Mouse (Mus musculus) hindbrain, embryonic 16.5 days (tissue): ENCODE measurements at regions not wholly inside any gene's neighbourhood (a gene's known extent, or its start where the extent isn't known, plus 50 kb on each side); places are given as distances from the start of the nearest gene placed in this dataset.

Source experiments
- ATAC-seq: fragments of 200-750 bp; cut with Nextera tagmentation; 2 replicates; pipeline ENCODE4 v1.8.0; 2017; ENCODE audit warnings: moderate TSS enrichment, moderate library complexity
- H3K27ac ChIP-seq: fragments of 300-500 bp; sonication (generic); 2 replicates; pipeline ENCODE4 v1.5.1; 2014; ENCODE audit warnings: low read depth, mild to moderate bottlenecking, control low read depth, low read length, moderate library complexity
- H3K27me3 ChIP-seq: fragments of 300-500 bp; sonication (generic); replicated peaks from 2 replicates; pipeline ENCODE4 v1.6.1; 2014; ENCODE audit warnings: low read length; ENCODE audit not compliant: control insufficient read depth, insufficient read depth
- H3K36me3 ChIP-seq: fragments of 300-500 bp; sonication (generic); 2 replicates; pipeline ENCODE4 v1.6.1; 2014; ENCODE audit warnings: mild to moderate bottlenecking, low read length, moderate library complexity, mixed read lengths; ENCODE audit not compliant: control insufficient read depth, insufficient read depth
- H3K4me1 ChIP-seq: fragments of 300-500 bp; sonication (generic); 2 replicates; pipeline ENCODE4 v1.6.1; 2014; ENCODE audit warnings: low read depth, low read length; ENCODE audit not compliant: control insufficient read depth, insufficient read depth
- H3K4me2 ChIP-seq: fragments of 300-500 bp; sonication (generic); 2 replicates; pipeline ENCODE4 v1.6.1; 2014; ENCODE audit warnings: mild to moderate bottlenecking, low read length, control low read depth, moderate library complexity
- H3K4me3 ChIP-seq: fragments of 300-500 bp; sonication (generic); 2 replicates; pipeline ENCODE4 v1.5.1; 2014; ENCODE audit warnings: mild to moderate bottlenecking, low read length, control low read depth, moderate library complexity
- H3K9ac ChIP-seq: fragments of 300-500 bp; sonication (generic); 2 replicates; pipeline ENCODE4 v1.6.1; 2014; ENCODE audit warnings: low read depth, mild to moderate bottlenecking, control low read depth, low read length, moderate library complexity
- H3K9me3 ChIP-seq: fragments of 300-500 bp; sonication (generic); 2 replicates; pipeline ENCODE4 v1.6.1; 2014; ENCODE audit warnings: mild to moderate bottlenecking, low read length, moderate library complexity; ENCODE audit not compliant: control insufficient read depth
- WGBS: fragments of 180-500 bp; shearing (Covaris S2); extraction: QIAGEN DNeasy Blood & Tissue Kit; methylation state at CpG from one replicate; pipeline ENCODE4 v1.1.7; 2014; 5-methylcytosine and 5-hydroxymethylcytosine counted together

GRCm38 (mm10) chr16:93533205-93533604 lies 70.7 kb downstream of the Setd4 start:
- H3K27ac ChIP-seq = no peak overlapping the region
- WGBS = 13% methylated on average over 4 of the region's 4 CpGs
- ATAC-seq = no peak

DNA sequence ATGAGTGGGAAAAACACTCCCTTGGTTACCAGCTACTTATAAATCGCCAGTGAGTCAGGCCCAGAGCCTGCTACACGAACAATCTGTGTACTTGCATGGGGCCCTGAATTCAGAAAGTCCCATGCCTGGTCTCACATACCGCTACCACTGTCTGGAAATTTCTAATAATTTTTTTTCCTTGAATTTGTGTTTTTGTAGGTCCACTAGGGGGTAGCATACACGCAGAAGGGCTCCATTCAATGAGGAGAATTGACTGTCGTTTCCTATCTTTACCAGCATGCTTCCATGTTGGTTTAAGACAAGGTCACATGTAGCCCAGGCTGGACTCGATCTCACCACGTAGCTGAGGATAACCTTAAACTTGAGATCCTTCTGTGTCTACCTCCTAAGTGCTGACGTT lies 71.9 kb downstream of the Setd4 start:
- H3K4me1 ChIP-seq = no peaks in the 10 kb centered on the region
- no peak overlapping the region for H3K9ac ChIP-seq
- no peak for ATAC-seq
- H3K9me3 ChIP-seq = no peaks in the 10 kb centered on the region
- H3K27ac ChIP-seq = no peak overlapping the region
- H3K36me3 ChIP-seq = no peaks in the 10 kb centered on the region
- no peak overlapping the region for H3K4me3 ChIP-seq
- no peak overlapping the region for H3K4me2 ChIP-seq
- H3K27me3 ChIP-seq = no peaks in the 10 kb centered on the region
- WGBS = 78% methylated on average over 8 of the region's 8 CpGs

More at GRCm38 (mm10) chr16:93533205-93533604, 70.7 kb downstream of the Setd4 start:
- H3K4me3 ChIP-seq = no peak overlapping the region
- H3K4me1 ChIP-seq = no peaks in the 10 kb centered on the region
- no peak overlapping the region for H3K4me2 ChIP-seq
- H3K9me3 ChIP-seq = no peaks in the 10 kb centered on the region
- no peaks in the 10 kb centered on the region for H3K27me3 ChIP-seq
- H3K9ac ChIP-seq = no peak overlapping the region
- H3K36me3 ChIP-seq = no peaks in the 10 kb centered on the region

- Histone ChIP-seq H3K4me2 (no peak overlapping the region), H3K36me3 (no peaks in the 10 kb centered on the region), H3K27ac (no peak overlapping the region), H3K4me3 (no peak overlapping the region), H3K4me1 (no peaks in the 10 kb centered on the region), H3K9ac (no peak overlapping the region), H3K9me3 (no peaks in the 10 kb centered on the region), H3K27me3 (no peaks in the 10 kb centered on the region)
- 65% methylated on average over 2 of the region's 2 CpGs for WGBS
- no peak for ATAC-seq
These were observed 81.4 kb downstream of the Setd4 start for GRCm38 (mm10) chr16:93522485-93522884.

- ATAC-seq = no peak
- Histone ChIP-seq H3K9me3 (no peaks in the 10 kb centered on the region), H3K4me1 (no peaks in the 10 kb centered on the region), H3K4me2 (no peak overlapping the region), H3K27ac (no peak overlapping the region), H3K9ac (no peak overlapping the region), H3K36me3 (no peaks in the 10 kb centered on the region), H3K4me3 (no peak overlapping the region), H3K27me3 (no peaks in the 10 kb centered on the region)
- WGBS = 87% methylated on average over 3 of the region's 3 CpGs
These were observed 83.4 kb downstream of the Setd4 start for GRCm38 (mm10) chr16:93520481-93520880.

GRCm38 (mm10) chr16:93518620-93519019 lies 85.2 kb downstream of the Setd4 start:
- Histone ChIP-seq H3K4me2 (no peak overlapping the region), H3K4me3 (no peak overlapping the region), H3K9me3 (no peaks in the 10 kb centered on the region), H3K36me3 (no peaks in the 10 kb centered on the region), H3K27me3 (no peaks in the 10 kb centered on the region), H3K27ac (no peak overlapping the region), H3K4me1 (no peaks in the 10 kb centered on the region), H3K9ac (no peak overlapping the region)
- 95% methylated on average over 1 of the region's 1 CpGs for WGBS
- no peak for ATAC-seq

DNA sequence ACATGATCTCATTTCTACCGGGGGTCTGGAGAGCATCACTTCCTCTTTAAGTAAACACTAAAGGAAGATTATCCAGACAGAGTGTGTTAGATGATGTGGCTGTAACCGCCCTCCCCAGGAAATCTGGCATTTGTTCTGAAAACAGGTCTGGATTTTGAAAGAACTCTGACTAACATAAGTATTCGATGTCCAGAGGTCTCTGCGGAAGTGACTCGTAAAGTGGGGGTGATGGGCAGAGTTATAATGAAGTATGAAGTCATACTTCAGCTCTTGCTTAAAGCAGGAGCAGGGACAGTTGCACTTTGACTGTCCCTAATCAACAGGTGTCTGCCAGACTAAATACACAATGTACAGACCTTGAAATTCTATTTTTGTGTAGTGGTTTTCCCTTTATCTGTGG lies 87.1 kb downstream of the Setd4 start:
- no peaks in the 10 kb centered on the region for H3K9me3 ChIP-seq
- WGBS = 83% methylated on average over 5 of the region's 5 CpGs
- H3K36me3 ChIP-seq = no peaks in the 10 kb centered on the region
- no peaks in the 10 kb centered on the region for H3K27me3 ChIP-seq
- H3K4me3 ChIP-seq = no peak overlapping the region
- H3K9ac ChIP-seq = no peak overlapping the region
- no peak overlapping the region for H3K4me2 ChIP-seq
- no peaks in the 10 kb centered on the region for H3K4me1 ChIP-seq
- no peak overlapping the region for H3K27ac ChIP-seq
- ATAC-seq = no peak

GRCm38 (mm10) chr16:93515456-93515941 lies 88.4 kb downstream of the Setd4 start:
- Histone ChIP-seq H3K9me3 (no peaks in the 10 kb centered on the region), H3K27me3 (no peaks in the 10 kb centered on the region), H3K4me3 (no peak overlapping the region), H3K27ac (peak overlapping the region; percentile 39; the same call in 1 of the 2 replicates), H3K36me3 (no peaks in the 10 kb centered on the region), H3K4me2 (no peak overlapping the region), H3K9ac (no peak overlapping the region), H3K4me1 (no peaks in the 10 kb centered on the region)
- WGBS = 53% methylated on average over 5 of the region's 5 CpGs
- ATAC-seq = peak; percentile 83

- Histone ChIP-seq H3K27ac (no peak overlapping the region), H3K27me3 (no peaks in the 10 kb centered on the region), H3K4me1 (no peaks in the 10 kb centered on the region), H3K4me2 (no peak overlapping the region), H3K4me3 (no peak overlapping the region), H3K36me3 (no peaks in the 10 kb centered on the region), H3K9ac (no peak overlapping the region), H3K9me3 (no peaks in the 10 kb centered on the region)
- WGBS = 95% methylated on average over 5 of the region's 5 CpGs
- no peak for ATAC-seq
These were observed 90.2 kb downstream of the Setd4 start for GRCm38 (mm10) chr16:93513616-93514041.

DNA sequence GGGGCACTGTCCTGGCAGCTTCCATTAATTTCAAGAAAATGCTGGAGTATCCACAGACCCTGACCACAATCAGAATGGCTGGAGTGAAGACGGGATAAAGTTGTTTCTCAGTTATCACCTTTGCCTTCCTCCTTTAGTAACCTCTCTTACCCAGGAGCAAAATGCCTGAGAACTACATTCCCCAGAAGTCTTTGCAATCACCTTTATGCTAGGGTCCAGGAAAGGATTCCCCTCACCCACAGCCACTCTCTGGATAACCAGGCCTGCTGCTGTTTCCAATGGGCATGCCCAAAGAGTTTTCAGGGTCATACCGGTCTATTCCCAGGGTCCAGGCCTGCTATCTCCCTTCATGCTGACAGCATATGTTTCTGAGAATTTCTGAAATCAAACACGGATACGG lies 91.9 kb downstream of the Setd4 start:
- H3K4me1 ChIP-seq = no peaks in the 10 kb centered on the region
- WGBS = 87% methylated on average over 4 of the region's 4 CpGs
- H3K36me3 ChIP-seq = no peaks in the 10 kb centered on the region
- no peak overlapping the region for H3K4me3 ChIP-seq
- H3K27me3 ChIP-seq = no peaks in the 10 kb centered on the region
- H3K27ac ChIP-seq = no peak overlapping the region
- ATAC-seq = no peak
- peaks cover 11% of the 10 kb centered on the region for H3K9me3 ChIP-seq
- H3K4me2 ChIP-seq = no peak overlapping the region
- no peak overlapping the region for H3K9ac ChIP-seq

- Histone ChIP-seq H3K27me3 (no peaks in the 10 kb centered on the region), H3K9me3 (peaks cover 12% of the 10 kb centered on the region), H3K27ac (no peak overlapping the region), H3K4me1 (no peaks in the 10 kb centered on the region), H3K4me3 (no peak overlapping the region), H3K9ac (no peak overlapping the region), H3K36me3 (no peaks in the 10 kb centered on the region), H3K4me2 (no peak overlapping the region)
- no peak for ATAC-seq
- WGBS = 5% methylated on average over 2 of the region's 2 CpGs
These were observed 92.3 kb downstream of the Setd4 start for GRCm38 (mm10) chr16:93511517-93511916.
